Mouse (Mus musculus): ENCODE measurements around the gene Cacna1h.
A peak's percentile ranks its signal among the peaks of the same experiment; 100 is the strongest.

The Cacna1h gene

GRCm38 (mm10) chr17:25433617-25434606 lies at the start of gene Cacna1h:
Gene Cacna1h (minus strand): TSS chr17:25433783.
- DNase-seq (ENCODE audit: low read depth, low spot score): no peak

DNA sequence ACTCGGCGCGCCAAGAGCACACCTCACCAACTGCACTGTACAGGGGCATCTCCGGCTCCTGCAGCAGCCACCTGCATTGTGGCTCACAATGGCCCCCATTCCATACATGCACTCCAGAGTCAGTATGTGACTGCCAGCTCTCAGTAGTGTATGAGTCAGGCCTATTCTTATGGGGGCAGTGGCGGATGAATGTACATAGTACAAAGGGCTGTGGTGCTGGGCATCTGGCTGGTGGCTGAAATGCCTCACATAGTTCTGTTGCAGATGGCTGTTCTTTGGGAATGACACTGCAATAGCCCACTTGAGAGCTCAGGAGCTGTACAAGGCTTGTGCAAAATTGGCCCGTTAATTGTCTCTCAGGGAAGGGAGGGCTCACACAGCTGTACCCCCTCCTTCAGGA lies 48.5 kb upstream of the Cacna1h start:
- DNase-seq (ENCODE audit: low read depth, low spot score): peak; percentile 21

- no peak for DNase-seq (ENCODE audit: low read depth, low spot score)
Measured at GRCm38 (mm10) chr17:25480820-25481219, 47.2 kb upstream of the Cacna1h start.

DNA sequence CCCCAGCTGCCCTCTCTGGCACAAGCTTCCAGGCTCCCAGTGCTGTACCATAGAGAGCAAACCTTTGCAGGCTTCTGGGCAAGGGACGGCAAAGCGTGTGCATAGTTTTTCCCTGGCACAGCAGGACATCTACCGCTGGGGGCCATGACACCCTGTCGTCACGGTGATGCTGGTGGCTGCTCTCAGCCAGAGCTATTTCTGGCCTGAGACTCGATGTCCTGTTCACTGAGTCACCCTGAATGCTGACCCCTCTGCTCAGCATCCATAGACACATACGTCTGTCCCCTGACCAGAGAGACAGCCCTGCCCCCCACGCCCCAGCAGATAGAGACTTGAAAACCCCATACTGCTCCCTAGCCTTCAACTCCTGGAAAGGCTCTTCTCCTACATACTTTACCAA lies 46.6 kb upstream of the Cacna1h start:
- no peak for DNase-seq (ENCODE audit: low read depth, low spot score)

DNA sequence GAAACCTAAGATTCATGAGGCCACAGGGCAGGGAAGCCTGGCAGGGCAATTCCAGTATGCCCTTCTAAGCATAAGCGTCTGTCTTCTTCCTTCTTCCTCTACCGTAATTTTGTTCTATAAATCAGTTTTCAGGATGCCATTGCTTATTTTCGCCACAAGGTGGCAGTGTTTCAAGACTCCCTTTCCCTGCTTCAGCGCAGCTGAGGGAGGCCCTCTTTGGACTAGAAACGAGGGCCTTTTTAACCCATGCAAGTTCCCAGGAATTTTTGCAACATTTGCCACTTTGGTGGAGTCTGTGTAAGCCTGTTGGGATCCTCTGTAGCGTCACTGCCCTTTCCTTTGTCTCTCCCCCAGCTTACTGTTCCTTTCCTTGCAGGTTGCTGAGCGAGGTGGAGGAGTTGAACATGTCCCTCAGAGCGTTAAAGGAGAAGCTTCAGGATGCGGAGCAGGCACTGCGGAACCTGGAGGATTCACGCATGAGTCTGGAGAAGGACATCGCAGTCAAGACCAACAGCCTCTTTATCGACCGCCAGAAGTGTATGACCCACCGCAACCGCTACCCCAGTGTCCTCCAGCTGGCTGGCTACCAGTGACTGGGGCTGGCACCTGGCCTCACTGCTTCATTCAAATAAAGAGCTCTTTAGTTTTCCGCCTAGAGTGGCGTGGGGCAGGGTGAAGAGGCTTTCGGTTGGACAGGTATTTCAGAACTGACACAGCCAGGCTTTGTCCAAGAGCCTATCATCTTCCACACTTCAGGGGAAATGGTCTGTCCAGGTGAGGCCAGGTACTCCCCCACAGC lies 42.6 kb upstream of the Cacna1h start:
- peak; percentile 83 for DNase-seq (ENCODE audit: low read depth, low spot score)

DNA sequence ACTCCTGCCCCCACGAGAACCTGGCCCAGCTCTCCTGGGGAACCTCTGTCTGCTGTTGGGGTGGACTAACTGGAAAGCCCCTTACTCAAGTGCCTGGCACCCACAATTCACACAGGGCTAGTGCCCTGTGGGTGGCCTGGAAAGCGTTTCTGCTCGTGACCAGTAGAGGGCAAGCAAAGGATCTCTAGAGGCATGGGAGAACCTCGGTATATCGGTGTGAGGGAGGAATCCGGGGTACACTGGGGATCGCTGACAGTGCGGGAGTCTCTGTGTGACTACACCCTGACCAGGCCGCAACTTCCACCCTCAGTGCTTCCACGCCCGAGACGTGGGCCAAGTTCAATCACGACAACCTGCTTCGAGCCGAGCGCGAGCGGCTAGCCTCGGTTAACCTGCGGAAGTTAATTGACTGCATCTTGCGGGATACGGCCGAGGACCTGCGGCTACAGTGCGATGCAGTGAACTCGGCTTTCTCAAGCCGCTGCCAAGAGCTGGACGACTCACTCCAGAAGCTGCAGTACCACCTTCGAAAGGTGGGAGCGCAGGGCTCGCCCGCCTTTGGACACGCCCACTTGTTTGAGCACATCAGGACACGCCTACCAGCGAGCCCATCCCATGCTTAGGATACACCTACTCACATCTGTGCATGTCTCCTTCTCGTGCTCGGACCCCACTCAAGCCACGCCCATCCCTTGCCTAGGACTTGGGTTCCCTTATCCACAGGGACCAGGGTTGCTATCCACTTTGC lies 40.9 kb upstream of the Cacna1h start:
- DNase-seq (ENCODE audit: low read depth, low spot score): peak; percentile 57

DNA sequence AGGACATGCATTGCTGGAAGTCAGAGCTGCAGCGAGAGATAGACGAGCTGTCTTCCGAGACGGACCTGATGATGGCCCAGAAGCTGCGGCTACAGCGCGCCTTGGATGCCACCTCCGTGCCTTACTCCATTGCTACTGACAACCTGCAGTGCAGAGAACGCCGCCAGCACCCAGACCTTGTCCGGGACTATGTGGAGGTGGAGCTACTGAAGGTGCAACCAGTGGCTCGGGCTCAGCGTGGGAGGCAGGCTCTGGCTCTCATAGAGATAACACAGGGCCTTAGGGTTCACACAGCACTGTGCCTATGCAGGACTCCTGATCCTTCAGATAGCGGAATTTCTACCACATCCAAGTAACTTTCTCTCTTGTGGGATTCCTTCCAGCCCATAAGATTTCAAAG lies 38.5 kb upstream of the Cacna1h start:
- no peak for DNase-seq (ENCODE audit: low read depth, low spot score)

DNA sequence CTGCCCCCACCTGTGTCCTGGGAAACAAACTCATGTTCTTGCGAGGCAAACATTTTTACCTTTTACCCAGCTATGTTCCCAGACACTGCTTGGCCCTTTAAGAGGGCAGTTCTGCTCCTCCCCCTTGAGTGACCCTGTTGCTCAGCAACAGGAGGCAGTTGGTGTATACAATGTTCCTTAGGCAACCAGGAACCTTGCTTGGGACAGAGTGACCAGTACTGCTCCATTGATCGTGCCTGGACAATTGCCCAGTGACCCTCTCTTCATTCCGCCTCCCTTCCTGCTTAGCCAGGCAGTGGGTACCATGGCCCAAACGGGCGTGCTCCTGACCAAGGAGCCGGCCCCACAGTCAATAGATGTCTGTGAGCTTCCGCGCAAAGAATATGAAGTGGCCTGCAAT lies 37.8 kb upstream of the Cacna1h start:
- no peak for DNase-seq (ENCODE audit: low read depth, low spot score)

DNA sequence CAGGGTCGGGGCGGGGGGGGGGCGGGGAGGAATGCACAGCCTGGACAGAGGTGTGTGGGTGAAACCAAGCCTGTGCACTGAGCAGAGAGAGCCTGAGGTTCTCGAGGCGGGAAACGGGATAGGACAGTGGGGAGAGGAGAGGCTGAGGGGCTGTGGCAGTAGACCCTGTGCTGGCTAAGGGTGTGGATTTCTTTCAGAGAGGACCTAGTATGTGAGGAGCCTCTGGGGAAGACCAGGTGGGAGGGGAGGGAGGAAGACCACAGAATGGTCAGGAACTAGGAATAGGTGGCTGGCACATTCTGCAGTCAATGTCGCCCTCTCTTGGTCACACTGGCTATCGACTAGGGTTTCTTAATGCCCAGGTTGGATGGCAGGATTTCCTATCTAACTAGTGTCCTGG lies 36.2 kb upstream of the Cacna1h start:
- peak; percentile 79 for DNase-seq (ENCODE audit: low read depth, low spot score)

GRCm38 (mm10) chr17:25468301-25468700 lies 34.7 kb upstream of the Cacna1h start:
- no peak for DNase-seq (ENCODE audit: low read depth, low spot score)

GRCm38 (mm10) chr17:25467781-25468180 lies 34.2 kb upstream of the Cacna1h start:
- no peak for DNase-seq (ENCODE audit: low read depth, low spot score)

DNA sequence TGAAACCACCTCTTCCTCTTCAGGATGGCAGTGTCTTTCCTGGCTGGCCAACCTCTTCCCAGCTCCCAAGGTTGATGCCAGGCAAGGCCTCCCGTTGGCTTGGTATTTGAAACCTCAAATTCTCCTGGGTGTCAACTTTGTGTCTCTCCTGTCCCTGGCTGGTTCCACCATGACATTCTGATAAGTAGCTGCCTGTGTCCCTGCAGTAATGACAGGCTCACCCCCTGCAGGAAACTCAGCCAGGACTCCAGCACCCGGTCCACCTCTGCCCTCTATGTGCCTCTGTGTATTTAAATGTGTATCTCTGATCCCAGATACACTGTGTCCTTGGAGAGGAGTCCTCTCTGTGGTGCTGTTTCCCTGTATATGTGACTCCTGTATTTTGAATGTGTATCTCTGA lies 32.7 kb upstream of the Cacna1h start:
- no peak for DNase-seq (ENCODE audit: low read depth, low spot score)

- no peak for DNase-seq (ENCODE audit: low read depth, low spot score)
Measured at GRCm38 (mm10) chr17:25464091-25464490, 30.5 kb upstream of the Cacna1h start.

GRCm38 (mm10) chr17:25463326-25463945 lies 29.9 kb upstream of the Cacna1h start:
- DNase-seq (ENCODE audit: low read depth, low spot score): no peak

DNA sequence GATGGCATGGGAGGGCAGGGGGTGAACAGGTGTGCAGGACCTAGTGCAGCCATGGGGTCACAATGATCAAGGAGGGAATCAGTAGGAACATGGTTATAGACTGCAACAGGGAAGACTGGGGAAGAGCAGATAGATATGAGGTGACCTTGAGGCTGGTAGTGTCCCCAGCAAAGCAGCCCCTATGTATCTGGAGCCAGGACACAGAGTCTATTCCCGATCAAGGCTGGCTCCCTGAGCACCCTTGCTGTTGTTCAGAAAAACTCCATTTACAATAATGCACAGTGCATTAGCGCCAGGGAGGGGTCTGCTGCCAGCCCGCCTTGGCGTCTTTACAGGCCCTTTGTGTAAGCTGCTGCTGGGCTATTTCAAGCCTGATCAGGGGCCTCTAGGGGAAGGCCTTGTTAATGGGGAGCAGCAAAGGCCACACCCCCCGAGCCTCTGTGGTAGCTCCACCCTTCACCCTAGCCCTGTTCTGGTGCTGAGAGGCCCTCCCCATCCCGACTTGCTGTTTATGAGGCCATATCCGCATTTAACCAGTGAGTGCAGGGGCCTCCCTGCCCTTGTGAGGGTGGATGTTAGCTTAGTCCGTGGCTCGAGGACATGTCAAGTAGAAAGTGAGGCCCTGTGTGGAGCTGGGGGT lies 28.8 kb upstream of the Cacna1h start:
- DNase-seq (ENCODE audit: low read depth, low spot score): no peak

DNA sequence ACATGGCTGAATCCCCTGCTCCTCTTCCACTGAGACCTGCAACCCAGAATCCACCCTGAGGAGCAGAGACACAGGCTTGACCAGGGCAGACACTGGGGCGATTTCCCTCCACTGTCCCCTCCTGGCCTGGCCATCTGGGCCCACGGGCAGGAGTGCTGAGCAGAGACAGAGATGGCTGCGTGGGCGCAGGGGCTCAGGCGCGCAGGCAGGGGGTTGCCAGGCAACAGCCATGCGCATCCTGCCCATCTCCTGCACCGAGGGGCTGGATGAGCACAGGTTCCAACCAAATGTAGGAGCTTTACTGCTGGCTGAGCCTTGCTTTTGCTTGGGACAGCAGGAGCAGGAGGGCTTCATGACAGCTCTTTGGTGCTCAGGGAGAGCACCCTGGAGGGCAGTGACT lies 23.0 kb upstream of the Cacna1h start:
- DNase-seq (ENCODE audit: low read depth, low spot score): no peak

GRCm38 (mm10) chr17:25454272-25454671 lies 20.7 kb upstream of the Cacna1h start, which contains the start of gene Tekt4:
Gene Tekt4 (plus strand): TSS chr17:25454615.
- no peak for DNase-seq (ENCODE audit: low read depth, low spot score)

DNA sequence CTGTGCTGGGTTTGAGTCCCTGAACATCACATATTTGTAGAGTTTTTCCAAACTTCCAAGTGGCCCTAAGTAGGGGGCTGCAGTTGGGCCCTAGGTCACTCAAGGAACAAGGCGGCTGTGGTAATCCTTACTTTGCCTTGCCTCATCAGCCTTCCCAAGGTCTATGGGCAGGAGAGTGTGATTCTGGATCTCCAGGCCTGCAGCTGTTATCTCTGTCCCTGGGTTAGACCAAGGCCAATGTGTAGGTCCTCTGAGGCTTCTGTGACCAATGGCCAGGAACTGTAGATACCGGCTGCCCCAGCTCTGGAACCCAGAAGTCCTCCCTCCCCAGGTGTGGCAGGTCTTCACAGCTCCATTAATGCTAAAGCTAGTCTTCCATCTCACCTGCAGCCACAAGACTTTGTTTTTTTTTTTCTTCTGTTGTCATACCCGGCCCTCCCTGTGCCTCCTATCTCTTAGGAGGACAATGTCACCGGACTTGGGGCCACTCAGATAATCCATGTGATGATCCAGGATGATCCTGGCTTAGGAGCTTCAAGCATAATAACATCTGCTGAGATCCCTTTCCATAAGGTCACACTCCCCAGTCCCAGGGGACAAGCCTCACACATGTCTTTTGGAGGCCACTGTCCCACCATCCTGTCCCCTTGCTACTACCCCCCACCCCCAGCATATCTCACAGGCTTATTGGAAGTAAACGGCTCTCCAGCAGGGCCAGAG lies 18.8 kb upstream of the Cacna1h start:
- DNase-seq (ENCODE audit: low read depth, low spot score): no peak

- DNase-seq (ENCODE audit: low read depth, low spot score): no peak
Measured at GRCm38 (mm10) chr17:25450329-25450728, 16.7 kb upstream of the Cacna1h start.

GRCm38 (mm10) chr17:25447865-25448264 lies 14.3 kb upstream of the Cacna1h start:
- DNase-seq (ENCODE audit: low read depth, low spot score): no peak
